Mouse (Mus musculus) midbrain, postnatal 0 days (tissue): ENCODE results near the gene Mapkap1. TPM values are rescaled to one million over a fixed set of nuclear protein-coding genes. Genes with fewer than 3 reads are reported as not detected.

Source experiments
- ATAC-seq: fragments of 200-750 bp; cut with Nextera tagmentation; 2 replicates; pipeline ENCODE4 v1.8.0; 2017; ENCODE audit warnings: moderate number of reproducible peaks, mild to moderate bottlenecking, moderate TSS enrichment, moderate library complexity; ENCODE audit not compliant: low FRiP score
- DNase-seq: peaks from one replicate; pipeline ENCODE4 v3.0.0-alpha.2; 2015; ENCODE audit warnings: low spot score
- H3K27ac ChIP-seq: fragments of 300-500 bp; sonication (generic); 2 replicates; pipeline ENCODE4 v1.5.1; 2014; ENCODE audit warnings: low read depth, mild to moderate bottlenecking, low read length, mixed read lengths
- H3K27me3 ChIP-seq: fragments of 300-500 bp; sonication (generic); 2 replicates; pipeline ENCODE4 v1.6.1; 2014; ENCODE audit warnings: low read length, control low read depth, mixed read lengths; ENCODE audit not compliant: insufficient read depth
- H3K36me3 ChIP-seq: fragments of 300-500 bp; sonication (generic); 2 replicates; pipeline ENCODE4 v1.6.1; 2014; ENCODE audit warnings: low read length, control low read depth, mixed read lengths; ENCODE audit not compliant: insufficient read depth
- H3K4me1 ChIP-seq: fragments of 300-500 bp; sonication (generic); 2 replicates; pipeline ENCODE4 v1.6.1; 2014; ENCODE audit warnings: mild to moderate bottlenecking, control low read depth, antibody characterized with exemption, low read length, mixed read lengths; ENCODE audit not compliant: insufficient read depth
- H3K4me2 ChIP-seq: fragments of 300-500 bp; sonication (generic); 2 replicates; pipeline ENCODE4 v1.6.1; 2014; ENCODE audit warnings: low read depth, mild to moderate bottlenecking, low read length, mixed read lengths; ENCODE audit not compliant: poor library complexity, severe bottlenecking
- H3K4me3 ChIP-seq: fragments of 300-500 bp; sonication (generic); 2 replicates; pipeline ENCODE4 v1.5.1; 2014; ENCODE audit warnings: low read depth, mild to moderate bottlenecking, low read length, moderate library complexity
- H3K9ac ChIP-seq: fragments of 300-500 bp; sonication (generic); replicated peaks from 2 replicates; pipeline ENCODE4 v1.6.1; 2014; ENCODE audit warnings: mild to moderate bottlenecking, low read length, moderate library complexity, mixed read lengths; ENCODE audit not compliant: poor library complexity, severe bottlenecking
- H3K9me3 ChIP-seq: fragments of 300-500 bp; sonication (generic); 2 replicates; pipeline ENCODE4 v1.6.1; 2016; ENCODE audit warnings: low read length, control low read depth
- CTCF ChIP-seq: IDR thresholded peaks from 2 replicates; pipeline ENCODE4 v1.5.1; 2016; ENCODE audit warnings: antibody characterized with exemption, mild to moderate bottlenecking
- WGBS: fragments of 180-500 bp; shearing (Covaris S2); extraction: QIAGEN DNeasy Blood & Tissue Kit; methylation state at CpG from one replicate; pipeline ENCODE4 v1.1.7; 2014; 5-methylcytosine and 5-hydroxymethylcytosine counted together
- polyA plus RNA-seq: library from polyadenylated mRNA; unstranded; fragments of >200 nt; fragmentation: Nextera tagmentation; extraction: Ambion mirVana; gene quantifications from 2 replicates; pipeline ENCODE4 v1.2.1, GENCODE M21; 2015
- total RNA-seq: library from RNA; depleted of rRNA; stranded (reverse); fragments of >200 nt; gene quantifications from 2 replicates; pipeline ENCODE4 v1.2.3, GENCODE M21; 2014

Mapkap1 gene
- total and polyA plus RNA-seq, 2 experiments from 2014 or later, result 83.0 to 101 TPM

DNA sequence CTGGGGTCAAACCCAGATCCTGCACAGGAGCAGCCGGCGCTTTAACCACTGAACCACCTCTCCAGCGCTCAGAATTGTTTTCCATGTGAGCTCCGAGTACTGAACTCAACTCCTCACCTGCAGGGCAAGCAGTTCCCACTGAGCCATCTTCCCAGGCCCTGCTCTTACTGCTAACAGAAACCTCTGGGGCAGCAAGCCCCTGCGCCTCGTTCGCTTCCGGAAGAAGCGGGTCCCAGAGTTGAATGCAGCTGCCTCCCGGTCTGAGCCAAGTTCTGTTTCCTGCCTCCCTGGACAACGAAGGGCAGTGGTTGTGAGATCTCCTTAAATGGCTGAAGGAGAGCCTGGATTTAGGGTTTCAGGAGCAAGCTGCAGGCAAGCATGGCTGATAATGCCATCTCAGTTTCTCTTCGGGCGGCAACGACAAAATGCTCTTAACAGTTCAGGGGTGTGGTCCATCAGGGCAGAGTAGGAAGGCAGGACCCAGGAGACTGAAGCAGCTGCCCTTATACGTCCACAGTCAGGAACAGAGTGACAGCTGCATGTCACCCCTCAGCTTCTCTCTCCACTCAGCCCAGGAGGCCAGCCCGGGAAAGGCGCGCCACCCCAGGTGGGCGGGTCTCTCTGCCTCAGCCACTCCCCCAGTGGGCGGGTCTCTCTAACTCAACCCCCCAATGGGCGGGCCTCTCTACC is 239.4 kb downstream of the Mapkap1 start:
- Histone ChIP-seq H3K36me3 (no peaks in the 10 kb centered on the region), H3K9me3 (no peaks in the 10 kb centered on the region), H3K27me3 (no peaks in the 10 kb centered on the region), H3K27ac (peak overlapping the region; percentile 26; the same call in 1 of the 2 replicates), H3K4me3 (peak overlapping the region; percentile 29), H3K4me2 (peak overlapping the region; percentile 61), H3K4me1 (peaks cover 3% of the 10 kb centered on the region; the same call in 1 of the 2 replicates), H3K9ac (no peak overlapping the region)
- TF ChIP-seq CTCF, result no peak
- DNase-seq (no peak), ATAC-seq (peak; percentile 81; the same call in 1 of the 2 replicates)
- 10% methylated on average over 21 of the region's 21 CpGs for WGBS

GRCm38 (mm10) chr2:34646541-34646865 is 239.9 kb downstream of the Mapkap1 start:
- ATAC-seq, result no peak; the same call in 1 of the 2 replicates
- Histone ChIP-seq H3K4me3 (peak overlapping the region; percentile 29; the same call in 1 of the 2 replicates), H3K27ac (no peak overlapping the region)

GRCm38 (mm10) chr2:34647410-34647809 is 240.8 kb downstream of the Mapkap1 start:
- no peak for ATAC-seq

More at GRCm38 (mm10) chr2:34646541-34646865, 239.9 kb downstream of the Mapkap1 start:
- Histone ChIP-seq H3K36me3 (no peaks in the 10 kb centered on the region), H3K4me2 (peak overlapping the region; percentile 61), H3K9me3 (no peaks in the 10 kb centered on the region), H3K4me1 (peaks cover 3% of the 10 kb centered on the region; the same call in 1 of the 2 replicates), H3K9ac (no peak overlapping the region), H3K27me3 (no peaks in the 10 kb centered on the region)
- 15% methylated on average over 5 of the region's 5 CpGs for WGBS
- peak; percentile 78 for DNase-seq
- TF ChIP-seq CTCF, result no peak

GRCm38 (mm10) chr2:34667820-34668219 is 261.2 kb downstream of the Mapkap1 start:
- no peak overlapping the region for H3K27ac ChIP-seq

More at GRCm38 (mm10) chr2:34647410-34647809, 240.8 kb downstream of the Mapkap1 start:
- TF ChIP-seq CTCF, result no peak
- Histone ChIP-seq H3K9me3 (no peaks in the 10 kb centered on the region), H3K4me2 (no peak overlapping the region), H3K27me3 (no peaks in the 10 kb centered on the region), H3K4me1 (peaks cover 3% of the 10 kb centered on the region; the same call in 1 of the 2 replicates), H3K36me3 (no peaks in the 10 kb centered on the region), H3K27ac (no peak overlapping the region), H3K9ac (no peak overlapping the region), H3K4me3 (no peak overlapping the region)
- 45% methylated on average over 11 of the region's 11 CpGs for WGBS
- DNase-seq, result no peak

GRCm38 (mm10) chr2:34668440-34669191 is 262.0 kb downstream of the Mapkap1 start:
- Histone ChIP-seq H3K27me3 (no peaks in the 10 kb centered on the region), H3K4me1 (no peaks in the 10 kb centered on the region), H3K27ac (no peak overlapping the region), H3K36me3 (no peaks in the 10 kb centered on the region), H3K9me3 (no peaks in the 10 kb centered on the region), H3K4me2 (no peak overlapping the region), H3K4me3 (no peak overlapping the region), H3K9ac (no peak overlapping the region)
- DNase-seq, result peak; percentile 66
- no peak for TF ChIP-seq CTCF
- ATAC-seq, result no peak
- 45% methylated on average over 17 of the region's 17 CpGs for WGBS

More at GRCm38 (mm10) chr2:34667820-34668219, 261.2 kb downstream of the Mapkap1 start:
- H3K4me3 ChIP-seq, result no peak overlapping the region
- no peak overlapping the region for H3K9ac ChIP-seq
- no peaks in the 10 kb centered on the region for H3K4me1 ChIP-seq
- ATAC-seq (no peak), DNase-seq (peak; percentile 47)
- 28% methylated on average over 10 of the region's 10 CpGs for WGBS
- H3K4me2 ChIP-seq, result no peak overlapping the region
- H3K36me3 ChIP-seq, result no peaks in the 10 kb centered on the region
- no peaks in the 10 kb centered on the region for H3K27me3 ChIP-seq
- TF ChIP-seq CTCF, result no peak
- no peaks in the 10 kb centered on the region for H3K9me3 ChIP-seq
